Mouse (Mus musculus): ENCODE measurements at regions not wholly inside any gene's neighbourhood (a gene's known extent, or its start where the extent isn't known, plus 50 kb on each side); places are given as distances from the start of the nearest gene placed in this dataset.
"Not testable (repeated sequence)": the region's sequence is repeated elsewhere in the genome, so short reads cannot be mapped to it uniquely, and the experiment has no call there.

- DNase-seq (ENCODE audit: low spot score): no peak
Measured at GRCm38 (mm10) chr5:77809844-77810243, 402.0 kb upstream of the Igfbp7 start.

GRCm38 (mm10) chr5:77807726-77808125, 399.9 kb upstream of the Igfbp7 start:
- DNase-seq (ENCODE audit: low spot score): no peak

- no peak for DNase-seq (ENCODE audit: low spot score)
Measured at GRCm38 (mm10) chr5:77806334-77807157, 398.7 kb upstream of the Igfbp7 start.

- no peak for DNase-seq (ENCODE audit: low spot score)
Measured at GRCm38 (mm10) chr5:77805796-77806195, 398.0 kb upstream of the Igfbp7 start.

- DNase-seq (ENCODE audit: low spot score): no peak
Measured at GRCm38 (mm10) chr5:77805303-77805702, 397.5 kb upstream of the Igfbp7 start.

- no peak for DNase-seq (ENCODE audit: low spot score)
Measured at GRCm38 (mm10) chr5:77804113-77804512, 396.3 kb upstream of the Igfbp7 start.

- no peak for DNase-seq (ENCODE audit: low spot score)
Measured at GRCm38 (mm10) chr5:77803562-77803961, 395.7 kb upstream of the Igfbp7 start.

GRCm38 (mm10) chr5:77796960-77797359, 389.1 kb upstream of the Igfbp7 start:
- DNase-seq (ENCODE audit: low spot score): no peak

- no peak for DNase-seq (ENCODE audit: low spot score)
Measured at GRCm38 (mm10) chr5:77795766-77796165, 387.9 kb upstream of the Igfbp7 start.

- no peak for DNase-seq (ENCODE audit: low spot score)
Measured at GRCm38 (mm10) chr5:77783953-77784352, 376.1 kb upstream of the Igfbp7 start.

- no peak for DNase-seq (ENCODE audit: low spot score)
Measured at GRCm38 (mm10) chr5:77762426-77763042, 354.7 kb upstream of the Igfbp7 start.

- no peak for DNase-seq (ENCODE audit: low spot score)
Measured at GRCm38 (mm10) chr5:77762013-77762412, 354.2 kb upstream of the Igfbp7 start.

GRCm38 (mm10) chr5:77748933-77749332, 341.1 kb upstream of the Igfbp7 start:
- no peak for DNase-seq (ENCODE audit: low spot score)

- no peak for DNase-seq (ENCODE audit: low spot score)
Measured at GRCm38 (mm10) chr5:77746604-77747003, 338.8 kb upstream of the Igfbp7 start.

GRCm38 (mm10) chr5:77743467-77743866, 335.6 kb upstream of the Igfbp7 start:
- DNase-seq (ENCODE audit: low spot score): no peak

GRCm38 (mm10) chr5:77730286-77730685, 322.4 kb upstream of the Igfbp7 start:
- DNase-seq (ENCODE audit: low spot score): not testable (repeated sequence)

GRCm38 (mm10) chr5:77681592-77681991, 273.8 kb upstream of the Igfbp7 start:
- no peak for DNase-seq (ENCODE audit: low spot score)

GRCm38 (mm10) chr5:77672073-77672924, 264.5 kb upstream of the Igfbp7 start:
- no peak for DNase-seq (ENCODE audit: low spot score)

GRCm38 (mm10) chr5:77663096-77663495, 255.3 kb upstream of the Igfbp7 start:
- DNase-seq (ENCODE audit: low spot score): no peak

GRCm38 (mm10) chr5:77659016-77659415, 251.2 kb upstream of the Igfbp7 start:
- DNase-seq (ENCODE audit: low spot score): no peak

- DNase-seq (ENCODE audit: low spot score): no peak
Measured at GRCm38 (mm10) chr5:77644651-77645050, 236.8 kb upstream of the Igfbp7 start.

GRCm38 (mm10) chr5:77620402-77620801, 212.6 kb upstream of the Igfbp7 start:
- DNase-seq (ENCODE audit: low spot score): no peak

- DNase-seq (ENCODE audit: low spot score): no peak
Measured at GRCm38 (mm10) chr5:77610496-77610895, 202.7 kb upstream of the Igfbp7 start.
